Mouse (Mus musculus) megakaryocyte, adult 5-6 weeks (primary cell): ENCODE data around the gene Ino80d. TPM values are rescaled to one million over a fixed set of nuclear protein-coding genes. Genes with fewer than 3 reads are reported as not detected.

Experiments used
- ATAC-seq: 2 replicates; pipeline ENCODE4 v1.8.0; 2016; ENCODE audit warnings: mild to moderate bottlenecking, inconsistent platforms; ENCODE audit not compliant: poor library complexity, severe bottlenecking
- total RNA-seq, 2 experiments: library from RNA; stranded (forward) in 1 of 2; stranded (reverse) in 1 of 2; fragments of 153-499, 151-499 nt in 1 of 2; fragments of 221-1000, 200-1000 nt in 1 of 2; gene quantifications; 2 replicates each; pipeline versions ENCODE4 v1.2.3 to v1.2.4; 2015 to 2017

The Ino80d gene
- total RNA-seq, 2 experiments from 2014 or later: 13.8 to 35.5 TPM

DNA sequence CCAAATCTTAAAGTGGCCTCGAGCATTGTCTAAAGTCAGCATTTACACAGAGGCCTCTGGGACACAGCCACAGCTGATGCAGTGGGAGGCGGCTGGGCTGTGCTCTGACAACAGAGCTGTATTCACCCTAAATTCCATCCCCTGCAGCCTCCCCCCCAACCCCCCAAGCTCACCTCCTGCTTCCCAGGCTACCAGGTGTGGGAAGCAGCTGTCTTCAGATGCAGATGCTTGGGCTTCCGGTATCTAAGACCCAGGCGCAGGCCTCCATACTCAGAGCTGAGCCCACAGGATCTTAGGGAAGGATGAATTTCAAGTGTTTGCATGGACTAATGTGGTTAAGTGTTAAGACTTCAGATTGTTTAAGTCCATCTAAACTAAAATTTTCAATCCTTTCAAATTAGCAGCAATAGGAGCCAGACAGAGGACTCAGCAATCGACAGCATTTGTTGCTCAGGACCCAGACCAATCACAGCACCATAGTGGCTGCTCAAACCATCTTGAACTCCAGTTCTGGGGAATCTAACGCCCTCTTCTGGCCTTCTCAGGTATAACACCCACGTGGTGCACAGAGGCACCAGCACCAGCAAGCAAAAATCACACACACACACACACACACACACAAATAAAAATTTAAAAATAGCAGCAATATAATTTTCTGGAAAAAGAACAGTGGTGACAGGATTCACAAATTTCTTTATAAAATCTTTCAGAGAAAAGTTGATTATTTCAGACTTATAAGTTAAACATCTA is 3.8 kb downstream of the Ino80d start:
- no peak for ATAC-seq

DNA sequence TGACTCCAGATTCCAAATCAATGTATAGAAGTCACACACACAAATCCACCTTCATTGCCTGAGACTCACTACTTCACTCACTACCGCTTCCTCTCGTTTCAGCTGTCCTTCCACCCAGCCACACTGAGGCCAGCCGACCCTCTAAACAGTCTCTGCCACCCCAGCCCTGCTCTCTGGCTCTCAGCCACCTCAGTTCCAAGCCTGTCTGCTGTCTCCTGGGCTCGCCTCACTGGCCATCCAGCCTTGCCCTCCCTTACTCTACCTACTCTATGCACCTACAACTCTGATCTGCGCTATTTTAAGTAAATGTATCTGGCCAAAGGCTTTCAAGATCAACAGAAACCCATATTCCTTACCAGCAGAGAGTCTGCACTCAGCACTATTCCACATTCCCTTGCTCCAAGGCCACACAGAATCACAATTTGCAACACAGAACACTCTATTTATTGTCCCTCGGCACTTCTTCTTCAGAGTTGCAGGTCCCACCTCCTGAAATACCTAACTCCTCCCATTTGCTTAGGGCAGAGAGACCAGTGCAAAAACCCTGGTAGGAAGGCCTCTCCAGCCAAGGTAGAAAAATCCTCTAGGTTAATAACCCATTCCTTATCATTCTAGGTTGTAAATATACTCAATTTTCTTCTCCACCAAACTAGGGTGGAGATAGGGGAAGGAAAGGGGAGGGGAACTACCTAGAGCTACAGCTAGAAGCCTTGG is 6.7 kb downstream of the Ino80d start:
- 0 out of 2 replicates have a peak, but pooled peaks have one; percentile 43 for ATAC-seq

DNA sequence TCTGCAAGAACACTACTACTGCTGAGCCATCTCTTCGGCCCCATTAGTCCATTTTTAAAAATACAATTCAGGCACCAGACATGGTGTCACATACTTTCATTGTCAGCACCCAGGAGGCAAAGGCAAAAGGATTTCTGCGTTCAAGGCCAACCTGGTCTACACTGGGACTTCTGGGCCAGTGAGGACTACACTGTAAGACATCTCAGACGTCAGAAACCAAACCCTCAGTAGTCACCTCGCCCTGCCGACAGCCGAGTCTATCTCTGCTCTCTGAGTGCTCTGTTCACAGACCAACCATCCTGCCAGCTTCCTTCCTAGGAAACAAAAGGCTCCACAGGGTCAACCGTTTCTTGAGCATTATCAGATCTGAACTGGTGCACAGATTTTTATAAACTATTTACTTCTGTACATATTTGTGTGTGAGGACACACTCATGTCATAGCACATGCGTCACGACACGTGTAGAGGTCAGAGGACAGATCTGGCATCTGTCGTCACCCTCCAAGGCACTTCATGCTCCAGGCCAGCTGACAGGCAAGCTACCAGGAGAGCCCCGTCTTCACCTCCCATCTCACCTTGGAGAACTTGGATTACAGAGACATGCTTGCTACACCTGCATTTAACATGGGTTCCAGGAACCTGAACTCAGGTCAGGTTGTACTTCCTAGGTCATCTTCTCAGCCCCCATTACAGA is 11.6 kb downstream of the Ino80d start:
- no peak for ATAC-seq

DNA sequence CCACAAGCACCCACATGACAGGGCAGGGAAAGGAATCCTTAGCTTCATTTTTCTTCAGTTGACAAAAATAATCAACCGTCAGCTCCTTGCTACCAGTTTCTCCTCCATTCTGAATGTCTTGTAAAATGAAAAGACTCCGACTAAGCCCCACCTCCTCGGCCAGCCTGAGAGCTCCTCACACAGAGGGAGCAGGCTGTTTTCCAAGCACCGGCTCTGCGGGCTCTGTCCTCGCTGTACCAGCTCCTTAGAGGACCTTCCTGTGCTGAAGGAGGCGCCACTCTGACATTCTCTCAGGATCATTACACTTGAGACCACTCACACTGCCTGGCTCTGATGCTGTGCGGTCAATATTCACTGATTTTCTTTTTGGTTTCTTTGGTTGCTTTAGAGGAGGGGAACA is 14.3 kb downstream of the Ino80d start:
- ATAC-seq: no peak

DNA sequence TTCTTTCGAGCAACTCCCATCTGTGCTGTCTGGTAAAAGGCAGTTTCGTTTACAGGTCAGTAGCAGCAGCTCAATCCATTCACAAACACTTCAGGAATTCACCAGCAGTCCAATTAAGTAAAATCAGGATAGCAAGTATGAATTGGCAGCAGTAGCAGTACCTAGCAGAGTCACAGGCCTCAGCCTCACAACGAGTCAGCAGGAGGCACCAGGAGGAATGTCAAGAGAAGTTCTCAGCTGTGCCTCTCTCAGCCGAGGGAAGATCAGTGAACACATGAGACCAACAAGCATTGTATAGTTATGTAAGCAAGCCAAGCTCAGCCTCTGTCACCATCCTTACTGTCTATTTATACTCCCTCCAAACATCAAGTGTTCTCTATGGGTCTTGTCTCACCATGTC is 15.6 kb downstream of the Ino80d start:
- no peak for ATAC-seq

DNA sequence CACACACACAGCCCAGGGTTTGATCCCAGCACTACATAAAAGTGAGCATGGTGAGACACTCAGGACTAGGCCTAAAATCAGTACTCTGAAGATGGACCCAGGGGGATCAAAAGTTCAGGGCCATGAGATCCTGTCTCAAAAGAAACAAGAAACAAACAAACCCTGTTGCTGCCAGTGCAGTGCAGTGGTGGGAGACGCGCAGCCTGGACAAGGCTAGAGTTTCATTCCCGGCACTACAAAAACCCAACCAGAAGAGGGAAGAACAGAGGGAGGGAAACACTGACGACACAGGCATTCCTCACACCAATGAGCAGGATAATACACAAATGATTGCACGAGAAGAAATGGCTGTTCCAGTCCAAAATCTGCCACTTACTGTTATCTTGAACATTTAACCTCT is 18.4 kb downstream of the Ino80d start:
- no peak for ATAC-seq

DNA sequence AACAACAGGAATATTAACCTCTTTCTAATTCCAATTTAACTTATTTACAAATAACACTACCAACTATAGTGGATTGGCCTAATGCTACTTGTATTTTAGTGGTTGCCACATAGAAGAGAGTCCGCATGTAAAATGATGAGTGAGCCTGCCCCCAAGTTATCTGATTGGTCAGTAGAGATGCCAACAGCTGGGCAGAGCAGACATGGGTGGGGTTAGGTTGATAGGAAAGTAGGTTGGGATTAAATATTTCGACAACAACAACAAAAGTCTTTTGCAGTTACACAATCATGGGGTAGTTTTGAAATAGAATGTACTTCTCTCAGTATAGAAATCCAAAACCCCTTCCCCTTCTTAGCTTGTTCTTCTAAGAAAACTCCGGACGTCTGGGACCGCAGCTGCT is 24.7 kb downstream of the Ino80d start:
- ATAC-seq: peak; percentile 77

DNA sequence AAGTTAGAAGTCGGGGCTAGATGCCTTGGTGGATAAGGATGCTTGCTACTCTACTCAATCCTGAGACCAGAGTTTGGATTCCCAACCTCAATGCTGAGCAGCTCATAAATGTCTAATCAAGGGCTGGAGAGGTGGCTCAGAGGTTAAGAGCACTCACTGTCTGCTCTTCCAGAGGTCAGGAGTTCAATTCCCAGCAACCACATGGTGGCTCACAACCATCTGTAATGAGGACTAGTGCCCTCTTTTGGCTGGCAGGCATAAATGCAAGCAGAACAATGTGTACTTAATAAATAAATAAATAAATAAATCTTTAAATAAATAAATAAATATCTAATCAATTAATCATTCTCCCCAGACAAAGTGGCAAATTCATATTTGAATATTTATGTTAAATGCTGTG is 25.9 kb downstream of the Ino80d start:
- no peak for ATAC-seq

DNA sequence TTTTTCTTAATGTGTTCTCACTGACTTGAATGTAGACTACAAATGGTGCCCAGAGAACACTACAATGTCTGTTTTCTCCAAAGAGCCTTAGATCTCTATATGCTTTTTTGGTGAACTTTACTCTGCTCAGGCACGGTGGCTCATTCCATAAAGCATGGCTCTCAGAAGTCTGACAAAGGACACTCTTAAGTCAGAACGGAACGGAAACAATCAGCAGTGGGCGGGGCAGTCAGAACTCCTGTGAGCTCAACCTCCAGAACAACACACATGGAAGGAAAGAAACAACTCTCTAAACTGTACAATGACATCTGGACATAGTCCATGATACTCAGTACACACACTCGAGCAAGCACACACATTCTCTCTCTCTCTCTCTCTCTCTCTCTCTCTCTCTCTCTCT is 34.2 kb downstream of the Ino80d start:
- ATAC-seq: no peak

DNA sequence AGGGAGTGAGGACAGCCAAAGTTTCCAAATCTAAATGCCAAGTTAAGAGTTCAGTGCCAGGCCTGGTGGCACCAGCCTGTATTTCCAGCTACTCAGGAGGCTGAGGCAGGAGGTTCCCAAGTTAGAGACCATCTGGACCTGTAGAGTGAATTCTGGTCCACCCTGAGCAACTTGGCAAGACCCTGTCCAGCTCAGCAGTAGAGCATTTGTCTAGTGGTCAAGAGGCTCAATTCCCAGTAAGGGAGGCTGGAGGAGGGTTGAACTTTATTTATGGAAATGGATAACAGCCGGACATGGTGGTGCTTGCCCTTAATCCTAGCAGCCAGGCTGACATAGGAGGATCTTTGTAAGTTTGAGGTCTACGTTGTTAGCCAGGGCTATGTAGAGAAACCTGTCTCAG is 38.1 kb downstream of the Ino80d start:
- no peak for ATAC-seq

DNA sequence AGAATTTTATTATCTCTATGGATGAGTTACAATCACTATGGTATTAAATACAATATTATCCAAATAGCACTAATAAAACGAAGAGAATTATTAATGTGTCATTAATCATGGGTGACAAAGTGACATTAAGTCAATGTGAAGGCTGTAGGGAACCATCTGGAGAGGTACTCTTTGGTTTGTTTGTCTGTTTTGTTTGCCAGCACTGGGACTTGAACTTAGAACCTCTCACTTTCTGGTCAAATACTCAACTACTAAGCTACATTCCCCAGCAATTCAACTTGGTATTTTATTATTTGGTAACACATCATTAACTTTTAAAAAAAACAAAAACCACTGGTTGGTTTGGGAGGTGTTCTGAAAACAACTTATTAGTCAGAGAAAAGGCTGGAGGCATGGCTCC is 43.1 kb downstream of the Ino80d start:
- ATAC-seq: no peak

DNA sequence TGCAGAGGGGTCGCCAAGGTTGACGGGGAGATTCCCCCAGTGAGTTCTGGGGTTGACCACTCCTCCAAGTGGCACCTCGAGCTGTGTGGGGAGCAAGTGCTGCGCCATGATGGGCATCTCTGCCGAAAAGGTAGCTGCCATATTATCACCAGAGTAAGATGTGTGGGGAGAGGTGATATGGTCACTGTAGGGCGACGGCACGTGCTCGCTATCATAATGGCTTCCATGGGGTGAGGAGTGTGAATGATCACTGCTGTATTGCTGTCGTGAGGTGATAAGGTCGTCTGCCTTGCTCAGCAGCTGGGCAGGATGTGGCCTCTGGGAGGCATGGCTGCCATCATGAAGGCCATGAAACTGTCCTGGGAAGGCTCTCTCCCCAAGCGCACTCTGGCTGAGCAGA is 56.1 kb downstream of the Ino80d start:
- no peak for ATAC-seq

DNA sequence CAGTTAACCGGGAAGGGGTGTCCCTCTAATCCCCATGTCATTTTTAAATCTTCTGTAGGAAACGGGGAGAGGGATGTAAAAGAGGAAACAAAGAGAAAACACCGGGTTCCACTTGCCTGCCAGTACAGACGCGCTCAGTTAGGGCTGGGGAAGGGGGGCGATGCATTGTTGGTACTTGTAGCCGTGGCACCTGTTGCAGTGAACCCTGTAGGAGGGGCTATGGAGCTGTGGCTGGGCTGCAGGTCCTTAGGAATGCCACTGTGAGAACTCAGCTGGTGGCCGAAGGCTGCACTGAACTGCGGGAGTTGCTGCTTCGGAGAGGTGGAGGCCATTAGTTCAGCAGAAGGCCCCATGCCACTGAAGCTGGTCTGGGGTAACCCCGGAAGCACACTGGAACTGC is 56.6 kb downstream of the Ino80d start:
- no peak for ATAC-seq

DNA sequence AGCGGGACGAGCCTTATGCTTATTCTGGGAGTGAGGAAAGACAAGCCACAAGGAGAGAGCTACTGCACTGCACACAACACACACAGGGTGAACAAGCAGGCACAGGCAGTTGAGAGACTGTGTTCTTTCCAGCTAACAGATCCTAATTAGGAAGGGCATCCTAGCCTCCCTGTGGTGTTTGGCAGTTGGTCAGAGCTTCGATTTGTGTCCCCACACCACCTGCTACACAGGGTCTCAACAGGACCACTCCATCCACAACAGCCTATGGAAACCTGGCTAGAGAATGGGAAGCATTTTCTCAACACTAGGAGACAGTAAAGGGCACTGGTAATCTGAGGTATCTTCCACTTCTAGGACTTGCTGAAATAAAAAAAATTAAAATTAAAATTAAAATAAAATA is 57.1 kb downstream of the Ino80d start:
- no peak for ATAC-seq

DNA sequence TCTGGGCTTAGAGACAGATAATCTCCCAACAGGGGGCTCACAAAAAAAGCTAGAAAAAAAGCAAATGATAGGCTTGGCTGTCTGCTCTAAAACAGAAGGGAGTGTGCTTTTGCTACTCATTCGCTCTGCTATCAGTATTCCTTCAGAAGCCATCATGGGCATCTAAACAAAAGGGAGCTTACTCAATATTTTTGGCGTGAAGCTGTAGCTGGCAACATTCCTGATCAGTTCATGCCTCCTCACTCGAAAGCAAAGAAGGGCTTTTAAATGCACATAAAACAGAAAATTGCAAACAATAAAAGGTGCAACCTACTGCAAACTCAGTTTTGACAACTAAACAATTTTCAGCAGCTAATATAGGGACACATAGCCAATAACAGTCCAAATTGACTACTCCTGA is 59.1 kb downstream of the Ino80d start:
- no peak for ATAC-seq

DNA sequence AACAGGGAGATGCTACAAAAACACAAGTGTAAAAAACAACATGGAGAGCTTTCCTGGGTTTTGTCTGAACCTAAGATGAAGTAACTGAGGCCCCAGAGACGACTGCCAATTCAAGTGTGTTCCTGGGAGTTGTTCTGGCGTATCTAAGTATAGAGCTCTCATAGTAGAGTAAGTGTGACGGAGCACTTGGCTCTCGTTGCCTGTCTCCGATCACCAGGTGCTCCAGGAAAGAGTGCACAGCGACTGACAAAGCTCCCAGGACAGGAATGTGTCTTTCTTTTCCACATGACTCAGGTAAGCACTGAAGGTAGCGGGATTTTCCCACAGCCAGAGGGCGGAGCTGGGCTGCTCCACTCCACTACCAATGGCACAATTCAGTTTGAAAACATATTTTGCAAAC is 63.6 kb downstream of the Ino80d start:
- ATAC-seq: no peak

DNA sequence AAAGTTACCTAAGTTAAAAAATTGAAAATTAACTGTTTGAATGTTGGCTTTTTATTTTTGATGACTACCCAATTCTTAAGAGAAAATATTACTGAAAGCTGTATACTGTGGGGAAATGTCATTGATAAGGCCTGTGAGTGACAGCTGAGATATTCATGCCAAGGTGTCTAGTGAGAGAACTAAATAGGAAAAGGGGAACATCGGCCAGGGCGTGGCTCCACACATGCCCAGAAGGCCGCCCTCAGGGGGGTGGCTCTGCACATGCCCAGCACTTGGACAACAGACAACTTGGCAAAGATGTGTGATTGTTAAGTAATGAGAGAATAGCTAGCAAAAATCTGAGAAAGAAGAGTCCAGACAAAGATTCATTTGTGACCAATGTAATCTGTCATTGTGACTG is 64.5 kb downstream of the Ino80d start:
- no peak for ATAC-seq

DNA sequence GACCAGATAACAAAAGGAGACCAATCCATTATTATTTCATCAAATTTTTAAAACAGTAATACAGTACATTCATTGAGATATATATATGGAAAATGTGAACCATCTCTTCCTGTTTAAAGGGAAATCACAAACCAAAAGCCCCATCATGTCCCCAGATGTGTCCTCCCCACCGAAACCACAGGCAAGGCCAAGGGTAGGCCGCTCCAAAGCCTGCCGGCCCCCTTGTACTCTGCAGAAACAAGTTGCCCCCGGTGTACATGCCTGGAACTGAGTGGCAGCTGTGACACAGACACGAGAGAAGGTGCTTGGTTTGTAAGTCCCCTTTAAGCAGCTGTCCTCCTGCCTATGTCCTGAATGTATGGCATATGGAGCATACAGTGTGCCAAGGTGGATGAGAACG is 66.5 kb downstream of the Ino80d start:
- no peak for ATAC-seq

DNA sequence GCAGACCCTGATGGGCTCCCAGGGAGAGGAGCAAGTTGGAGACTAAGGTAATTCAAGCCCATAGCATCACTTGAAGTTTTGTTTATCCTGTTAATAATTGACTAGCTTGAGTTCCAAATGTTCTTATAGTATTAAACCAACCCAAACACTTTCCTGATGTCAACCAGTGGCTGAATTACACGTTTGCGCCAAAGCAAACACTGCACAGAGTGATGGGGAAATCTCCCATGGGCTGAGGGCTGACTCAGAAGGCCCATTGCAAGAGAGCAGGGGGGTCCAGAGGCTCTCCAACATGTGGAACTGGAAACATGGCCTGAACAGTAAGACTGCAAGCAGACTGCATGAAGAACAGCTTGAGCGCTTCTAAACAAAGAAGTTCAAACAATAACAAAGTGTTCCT is 81.5 kb downstream of the Ino80d start:
- ATAC-seq: no peak

DNA sequence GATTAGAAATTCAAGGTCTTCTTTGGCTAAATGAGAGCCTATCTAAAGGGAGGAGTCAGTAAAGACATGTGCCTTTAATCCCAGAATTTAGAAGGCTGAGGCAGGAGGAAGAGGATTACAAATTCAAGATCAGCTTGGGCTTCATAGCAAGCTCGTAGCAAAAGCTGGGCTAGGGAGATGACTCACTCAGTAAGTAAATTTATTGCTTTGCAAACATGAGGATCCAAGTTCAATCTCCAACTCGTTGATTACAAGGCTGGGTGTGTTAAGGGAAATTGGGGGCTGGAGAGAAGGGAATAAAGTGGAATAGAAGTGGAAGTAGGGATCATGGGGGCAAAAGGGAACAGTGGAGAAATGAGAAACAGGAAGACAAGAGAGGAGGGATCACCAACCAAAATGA is 94.6 kb downstream of the Ino80d start:
- no peak for ATAC-seq

DNA sequence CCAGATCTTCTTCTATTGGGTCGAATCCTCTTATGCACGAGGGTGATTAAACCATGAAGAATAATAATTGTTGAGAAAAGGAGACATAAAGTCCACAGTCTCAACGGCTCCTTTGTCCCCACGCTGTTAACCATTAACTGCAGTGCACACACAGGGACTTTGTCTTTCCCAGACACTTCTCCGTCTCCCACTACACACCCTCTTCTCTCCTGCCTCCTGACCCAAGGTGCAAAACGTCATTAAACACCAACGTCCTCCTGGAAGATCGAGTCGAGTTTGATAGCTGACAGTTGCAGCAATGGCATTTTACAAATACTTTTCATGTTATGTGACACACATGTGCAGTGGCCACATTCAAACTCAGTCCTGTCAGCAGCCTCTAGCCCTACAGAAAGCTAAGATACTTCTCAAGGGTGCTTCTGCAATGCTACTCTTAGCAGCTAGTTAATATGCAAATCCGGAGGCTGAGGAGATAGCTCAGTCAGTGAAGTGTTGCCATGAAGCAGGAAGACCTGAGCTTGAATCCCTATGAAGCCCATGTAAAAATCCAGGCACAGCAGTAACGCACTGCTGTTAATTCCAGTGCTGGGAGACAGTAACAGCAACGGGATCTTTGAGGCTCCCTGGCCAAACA is 109.3 kb downstream of the Ino80d start:
- ATAC-seq: no peak

DNA sequence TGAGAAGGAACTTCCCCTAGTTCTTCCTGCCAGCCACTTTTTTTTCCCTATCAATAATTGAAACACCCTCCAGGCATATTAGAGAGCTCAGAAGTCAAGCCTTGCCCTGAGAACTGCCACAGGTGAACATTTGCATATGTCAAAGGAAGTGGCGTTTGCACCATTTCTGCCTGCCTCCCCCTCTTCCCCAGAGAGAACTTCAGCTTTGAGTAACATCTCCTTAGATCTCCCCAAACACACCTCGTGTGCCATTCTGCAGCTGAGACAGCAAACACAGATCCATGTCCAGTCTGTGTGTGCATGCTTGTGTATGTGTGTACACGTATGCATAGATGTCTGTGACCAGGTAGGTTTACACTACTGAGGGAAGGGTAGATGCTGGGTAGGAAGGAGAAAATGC is 112.6 kb downstream of the Ino80d start:
- ATAC-seq: no peak
